Mouse (Mus musculus): ENCODE data around the gene Hist2h2ac. TPM values are rescaled to one million over a fixed set of nuclear protein-coding genes. Genes with fewer than 3 reads are reported as not detected.
"Not testable (repeated sequence)": the region's sequence is repeated elsewhere in the genome, so short reads cannot be mapped to it uniquely, and the experiment has no call there.

The Hist2h2ac gene
- total RNA-seq, 2 experiments from 2014 or later, result 33.7 to 41.7 TPM

- DNase-seq, result peak; percentile 87
- intact Hi-C loops (cut with DNase I; ENCODE audit: low total_unique reads), result no loop called here
Measured at GRCm38 (mm10) chr3:96197129-96197749, 23.4 kb downstream of the Hist2h2ac start.

DNA sequence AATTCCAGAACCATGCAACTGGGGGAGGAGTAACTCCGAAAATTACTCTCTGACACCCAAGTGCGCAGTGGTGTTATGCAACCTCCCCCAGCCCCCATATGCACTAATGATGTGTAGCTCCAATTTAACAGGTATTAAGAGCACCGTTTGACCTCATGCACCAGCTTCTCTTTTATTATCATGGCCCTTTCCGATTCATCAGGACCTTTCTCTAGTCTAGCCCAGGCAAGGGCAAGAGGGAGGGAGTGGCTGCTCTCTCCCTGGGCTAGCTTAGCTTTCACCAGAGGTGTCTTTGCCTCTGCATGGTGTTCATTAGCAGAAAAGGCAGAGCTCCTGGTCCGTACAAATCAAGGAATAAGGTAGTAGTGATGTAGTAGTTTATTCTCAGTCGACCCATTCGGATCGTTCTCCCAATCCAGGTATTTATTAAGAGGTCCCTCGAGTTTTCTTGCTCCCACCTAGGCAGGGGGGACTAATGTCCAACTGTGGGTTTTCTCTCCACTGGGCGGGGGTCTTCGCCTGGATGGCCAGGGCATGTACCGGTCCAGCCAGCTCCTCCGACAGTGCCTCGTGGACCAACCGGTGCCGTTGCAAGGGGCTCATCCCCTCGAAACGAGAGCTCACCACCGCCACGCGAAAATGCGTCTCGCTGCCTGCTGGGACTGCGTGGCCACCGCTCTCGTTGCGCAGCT, 24.1 kb downstream of the Hist2h2ac start:
- intact Hi-C loops (cut with DNase I; ENCODE audit: low total_unique reads), result no loop called here
- no peak for DNase-seq

DNA sequence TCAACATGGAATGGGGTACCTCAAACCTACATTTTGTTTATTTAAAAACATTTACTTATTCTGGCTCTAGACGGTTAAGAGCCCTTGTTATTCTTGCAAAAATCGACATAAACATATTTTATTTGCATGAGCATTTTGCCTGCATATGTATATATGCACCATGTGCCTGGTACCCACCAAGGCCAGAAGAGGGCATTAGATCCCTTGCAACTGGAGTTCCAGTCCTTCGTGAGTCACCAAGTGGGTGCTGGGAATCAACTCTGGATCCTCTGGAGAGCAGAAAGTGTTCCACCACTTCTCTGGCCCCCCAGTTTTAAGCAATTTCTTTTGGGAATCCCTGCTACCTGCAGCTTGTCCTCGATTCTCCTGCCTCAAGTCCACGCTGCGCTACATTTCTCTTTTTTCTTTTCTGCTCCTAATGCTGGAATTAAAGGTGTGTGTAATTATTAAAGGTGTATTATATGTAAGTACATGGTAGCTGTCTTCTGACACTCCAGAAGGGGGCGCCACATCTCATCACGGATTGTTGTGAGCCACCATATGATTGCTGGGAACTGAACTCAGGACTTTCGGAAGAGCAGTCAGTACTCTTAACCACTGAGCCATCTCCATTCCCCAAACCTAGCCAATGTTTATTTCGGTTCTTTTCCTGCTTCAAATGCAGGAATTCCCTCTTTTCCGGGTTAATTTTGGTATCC, 24.9 kb downstream of the Hist2h2ac start:
- no peak for DNase-seq
- intact Hi-C loops (cut with DNase I; ENCODE audit: low total_unique reads), result no loop called here

- intact Hi-C loops (cut with DNase I; ENCODE audit: low total_unique reads), result no loop called here
- no peak for DNase-seq
Measured at GRCm38 (mm10) chr3:96194966-96195365, 25.7 kb downstream of the Hist2h2ac start.

DNA sequence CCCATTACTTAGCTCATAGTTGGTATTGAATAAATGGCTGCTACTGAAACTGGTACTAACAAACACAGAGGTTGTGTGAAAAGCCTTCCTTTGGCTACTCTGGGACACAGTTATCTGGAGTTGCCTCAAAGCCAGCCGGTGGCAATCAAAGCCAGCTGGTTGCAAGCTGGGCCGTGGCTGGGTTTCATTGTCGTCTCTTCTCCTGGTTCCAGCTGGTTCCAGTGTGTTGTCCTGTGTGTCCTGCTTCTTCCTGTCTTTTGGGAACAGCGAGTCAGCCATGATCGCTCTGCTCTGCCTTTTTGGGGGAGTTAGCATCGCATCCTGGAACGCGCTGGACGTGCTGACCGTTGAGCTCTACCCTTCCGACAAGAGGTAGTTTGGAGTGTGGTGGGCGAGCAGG, 27.7 kb downstream of the Hist2h2ac start:
- no peak for DNase-seq
- intact Hi-C loops (cut with DNase I; ENCODE audit: low total_unique reads), result no loop called here

DNA sequence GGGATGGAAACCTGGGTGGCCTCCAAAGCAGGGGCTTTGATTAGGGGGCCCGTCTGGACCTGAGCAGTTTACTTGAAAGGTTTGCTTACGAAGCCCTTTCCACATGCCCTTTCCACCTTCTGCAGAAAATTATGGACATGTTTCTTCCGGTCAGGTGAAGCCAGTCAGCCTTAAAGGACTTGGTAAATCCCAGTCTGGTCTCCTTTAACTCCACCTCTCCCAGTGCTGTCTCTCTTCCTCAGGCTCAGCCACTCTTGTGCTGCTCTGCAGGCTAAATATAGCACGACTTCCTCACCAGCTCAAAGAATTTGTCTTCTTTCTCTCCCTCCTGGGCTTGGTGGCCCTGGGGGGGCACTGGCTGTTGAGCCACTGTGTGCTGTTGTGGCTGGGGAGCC, 38.3 kb downstream of the Hist2h2ac start:
- no peak for DNase-seq
- intact Hi-C loops (cut with DNase I; ENCODE audit: low total_unique reads), result no loop called here

DNA sequence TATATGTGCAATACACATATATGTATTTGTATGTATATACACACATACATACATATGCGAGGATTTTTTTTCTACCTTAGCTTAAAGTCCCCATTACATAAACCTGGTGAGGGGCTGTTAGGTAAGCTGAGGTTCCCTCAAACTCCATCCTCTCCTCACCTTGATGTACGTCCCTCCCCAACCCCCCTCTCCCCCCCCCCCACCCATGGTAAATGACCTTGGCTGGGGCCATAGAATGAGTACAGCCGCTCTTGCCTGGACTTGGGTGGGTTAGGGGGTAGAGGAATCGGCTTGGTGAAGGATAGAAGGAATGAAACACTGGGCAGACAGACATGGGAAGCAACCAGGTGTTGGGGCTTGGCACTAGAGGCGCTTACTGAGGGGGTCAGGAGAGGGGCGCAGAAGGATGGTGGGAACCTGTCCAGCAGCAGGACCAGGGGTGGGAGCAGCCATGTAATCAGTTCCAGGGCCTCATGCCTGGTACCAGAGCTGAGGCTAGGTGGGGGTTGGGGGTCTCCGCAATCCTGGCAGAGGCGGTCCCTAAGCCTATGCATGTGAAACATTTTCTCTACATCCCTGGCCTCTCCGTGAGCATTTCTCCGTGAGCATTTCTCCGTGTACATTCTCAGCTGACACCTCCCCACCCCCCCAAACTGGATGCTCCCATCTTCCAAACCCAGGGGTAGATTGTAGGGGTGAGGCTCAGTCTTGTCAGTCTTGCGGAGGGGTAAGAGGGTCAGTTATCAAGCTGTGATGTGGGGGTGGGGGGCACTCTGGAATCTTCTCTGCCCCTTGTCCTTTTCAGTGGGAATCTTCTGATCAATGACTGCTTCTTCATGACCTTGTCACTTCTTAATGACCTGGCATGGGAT, 38.9 kb downstream of the Hist2h2ac start:
- intact Hi-C loops (cut with DNase I; ENCODE audit: low total_unique reads), result no loop called here

DNA sequence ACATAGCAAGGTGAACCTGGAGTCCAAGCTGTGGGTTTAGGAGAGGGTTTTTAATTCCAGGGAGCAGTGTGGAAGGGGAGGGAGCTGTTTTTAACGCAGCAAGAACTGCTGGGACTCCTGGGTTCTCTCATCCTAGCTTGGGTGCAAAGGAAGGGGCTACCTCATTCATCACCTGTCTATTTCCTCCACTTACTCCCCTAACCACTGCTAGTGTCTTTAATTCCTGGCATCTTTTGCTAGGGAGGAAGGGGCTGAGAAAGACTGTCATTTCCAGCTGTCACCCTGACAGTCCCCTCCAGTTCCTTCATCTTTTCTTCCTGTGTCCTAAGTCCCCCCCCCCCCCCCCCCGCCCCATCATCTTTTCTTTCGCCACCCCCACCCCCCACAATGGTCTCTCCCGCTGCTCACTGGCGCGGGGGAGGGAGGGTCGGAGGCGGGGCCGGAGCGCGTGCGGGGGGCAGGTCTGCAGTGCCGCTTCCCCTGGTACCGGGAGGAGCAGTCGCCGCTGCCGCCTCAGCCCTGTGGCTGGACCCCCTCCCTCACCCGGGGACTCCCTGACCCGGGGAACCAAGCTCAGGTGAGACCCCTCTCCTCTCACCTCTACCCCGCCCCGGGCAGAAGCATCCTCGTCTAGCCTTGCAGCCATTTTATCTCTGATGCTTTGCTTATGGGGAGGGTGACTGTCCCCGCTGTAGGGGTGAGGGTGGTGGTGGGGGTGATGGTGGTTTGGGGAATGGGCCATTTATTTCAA, 39.8 kb downstream of the Hist2h2ac start, which contains the start of gene Sv2a:
Gene Sv2a, plus strand, starts transcription at position 425 of the 751 bp plus-strand sequence.
- DNase-seq, result peak; percentile 53
- intact Hi-C loops (cut with DNase I; ENCODE audit: low total_unique reads), result no loop called here

More for the DNA sequence above, 38.9 kb downstream of the Hist2h2ac start:
- no peak for DNase-seq

GRCm38 (mm10) chr3:96179531-96179930, 41.1 kb downstream of the Hist2h2ac start:
- intact Hi-C loops (cut with DNase I; ENCODE audit: low total_unique reads), result no loop called here

DNA sequence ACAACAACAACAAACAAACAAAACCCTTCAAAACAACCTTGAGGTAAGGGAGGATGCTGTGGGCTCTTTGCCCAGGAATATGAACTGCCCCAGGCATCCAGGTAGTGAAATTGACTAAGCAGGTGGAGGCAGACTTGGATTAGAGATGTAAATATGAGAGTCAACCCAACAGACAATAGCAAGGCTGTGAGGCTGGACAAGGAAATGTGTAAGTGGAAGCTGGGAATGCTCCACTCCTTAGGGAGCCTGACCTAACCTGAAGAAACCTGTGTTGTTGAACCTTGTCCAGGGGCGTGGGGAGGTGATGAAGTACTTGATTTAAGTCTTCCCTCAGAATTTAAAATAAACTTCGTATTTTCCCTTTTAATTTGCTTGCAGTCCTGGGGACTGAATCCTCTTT, 41.8 kb downstream of the Hist2h2ac start:
- intact Hi-C loops (cut with DNase I; ENCODE audit: low total_unique reads), result no loop called here

More at GRCm38 (mm10) chr3:96179531-96179930, 41.1 kb downstream of the Hist2h2ac start:
- DNase-seq, result peak; percentile 55

GRCm38 (mm10) chr3:96178427-96178826, 42.3 kb downstream of the Hist2h2ac start:
- intact Hi-C loops (cut with DNase I; ENCODE audit: low total_unique reads), result no loop called here
- DNase-seq, result no peak

More for the DNA sequence above, 41.8 kb downstream of the Hist2h2ac start:
- no peak for DNase-seq

DNA sequence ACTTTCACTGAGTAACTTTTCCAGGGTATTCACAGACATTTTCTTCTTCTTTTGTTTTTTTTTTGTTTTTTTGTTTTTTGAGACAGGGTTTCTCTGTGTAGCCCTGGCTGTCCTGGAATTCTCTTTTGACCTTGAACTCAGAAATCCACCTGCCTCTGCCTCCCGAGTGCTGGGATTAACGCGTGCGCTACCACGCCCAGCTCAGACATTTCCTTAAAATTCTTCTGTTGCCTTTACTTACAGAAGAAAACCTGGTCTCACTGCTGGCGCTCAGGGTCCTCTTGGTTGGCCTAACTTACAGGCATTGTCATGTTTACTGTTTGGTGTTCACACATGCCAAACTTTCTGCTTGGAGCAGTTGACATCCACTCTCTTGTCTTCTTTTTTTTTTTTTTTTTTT, 45.4 kb downstream of the Hist2h2ac start:
- DNase-seq, result no peak
- intact Hi-C loops (cut with DNase I; ENCODE audit: low total_unique reads), result no loop called here

DNA sequence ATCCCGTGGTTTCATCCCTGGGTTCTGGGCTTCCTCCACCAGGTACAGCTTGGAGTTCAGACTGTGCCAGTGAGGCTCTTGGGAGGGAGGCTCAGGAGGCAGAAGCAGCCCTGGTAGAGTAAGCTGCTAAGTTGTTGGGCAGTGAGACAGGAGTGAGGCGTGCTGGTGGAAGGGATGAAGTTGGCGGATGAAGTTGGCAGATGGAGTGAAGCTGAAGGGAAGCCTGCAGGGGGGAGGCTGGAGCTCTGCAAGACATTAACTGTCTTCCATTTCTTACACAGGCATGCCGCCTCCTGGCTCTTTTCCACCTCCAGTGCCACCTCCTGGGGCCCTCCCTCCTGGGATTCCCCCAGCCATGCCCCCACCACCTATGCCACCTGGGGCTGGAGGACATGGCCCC, 46.6 kb downstream of the Hist2h2ac start:
- DNase-seq; intact Hi-C loops (cut with DNase I; ENCODE audit: low total_unique reads): not testable (repeated sequence)

DNA sequence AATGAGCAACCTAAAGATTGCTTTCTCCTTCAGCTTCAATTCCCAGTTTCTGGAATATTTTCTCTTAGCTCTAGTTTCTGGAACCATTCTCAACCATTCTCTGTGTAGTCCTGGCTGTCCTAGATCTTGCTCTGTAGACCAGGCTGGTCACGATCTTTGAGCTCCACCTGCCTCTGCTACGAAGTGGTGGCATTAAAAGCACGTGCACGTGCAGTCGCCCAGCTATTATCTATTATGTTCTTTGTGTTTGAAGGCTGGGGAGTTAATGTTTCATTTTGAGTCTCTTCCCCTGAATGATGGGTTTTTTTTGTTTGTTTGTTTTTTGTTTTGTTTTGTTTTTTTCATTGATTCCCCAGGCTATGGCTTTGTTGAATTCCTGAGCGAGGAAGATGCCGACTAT, 47.5 kb downstream of the Hist2h2ac start:
- intact Hi-C loops (cut with DNase I; ENCODE audit: low total_unique reads), result no loop called here
- no peak for DNase-seq

- intact Hi-C loops (cut with DNase I; ENCODE audit: low total_unique reads), result no loop called here
- peak; percentile 84 for DNase-seq
Measured at GRCm38 (mm10) chr3:96172197-96173178, 48.2 kb downstream of the Hist2h2ac start, which contains the start of gene Sf3b4. Sf3b4 (plus strand) TSS chr3:96172332.

- intact Hi-C loops (cut with DNase I; ENCODE audit: low total_unique reads), result no loop called here
Measured at GRCm38 (mm10) chr3:96171583-96172196, 49.0 kb downstream of the Hist2h2ac start.

DNA sequence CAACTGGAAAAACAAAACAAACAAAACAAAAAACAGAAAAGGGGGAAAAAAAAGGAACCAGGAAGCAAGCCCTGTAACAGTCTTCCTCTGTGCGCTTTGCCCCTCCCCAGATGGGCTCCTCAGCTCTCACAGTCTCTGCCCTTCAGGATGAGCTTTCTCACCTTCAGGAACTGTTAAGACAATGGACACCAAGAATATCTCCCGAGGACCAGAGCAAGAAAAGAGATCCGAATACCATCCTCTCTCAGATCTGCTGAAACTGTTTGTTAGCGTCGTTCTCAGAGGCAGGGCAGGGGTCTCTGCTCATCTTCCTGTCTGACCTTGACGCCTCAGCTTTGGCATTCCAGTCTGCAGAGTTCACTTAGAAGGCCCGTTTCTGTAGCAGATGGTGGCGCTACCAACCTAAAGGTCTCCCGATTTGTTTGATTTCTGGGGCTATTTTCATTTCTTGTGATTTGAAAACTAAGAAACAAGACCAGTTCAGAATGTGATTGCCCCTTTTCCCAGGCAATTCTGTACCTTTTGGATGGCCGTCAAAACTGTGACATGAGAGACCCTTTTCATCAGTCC, 49.6 kb downstream of the Hist2h2ac start:
- intact Hi-C loops (cut with DNase I; ENCODE audit: low total_unique reads), result no loop called here
- no peak for DNase-seq

More at GRCm38 (mm10) chr3:96171583-96172196, 49.0 kb downstream of the Hist2h2ac start:
- no peak for DNase-seq
